Mouse (Mus musculus) lung, adult 2 months (tissue): ENCODE measurements around the gene Ebf1.

Source experiments
- CTCF ChIP-seq: fragments of 200-500 bp; IDR thresholded peaks from 2 replicates; pipeline ENCODE4 v1.5.1; 2011; ENCODE audit warnings: mild to moderate bottlenecking, low read length, control low read depth; ENCODE audit not compliant: insufficient read depth
- POLR2A ChIP-seq: fragments of 200-500 bp; IDR thresholded peaks from 2 replicates; pipeline ENCODE4 v1.6.1; 2011; ENCODE audit warnings: low read depth, mild to moderate bottlenecking, control low read depth, low read length, borderline replicate concordance; ENCODE audit errors: extremely low read depth

DNA sequence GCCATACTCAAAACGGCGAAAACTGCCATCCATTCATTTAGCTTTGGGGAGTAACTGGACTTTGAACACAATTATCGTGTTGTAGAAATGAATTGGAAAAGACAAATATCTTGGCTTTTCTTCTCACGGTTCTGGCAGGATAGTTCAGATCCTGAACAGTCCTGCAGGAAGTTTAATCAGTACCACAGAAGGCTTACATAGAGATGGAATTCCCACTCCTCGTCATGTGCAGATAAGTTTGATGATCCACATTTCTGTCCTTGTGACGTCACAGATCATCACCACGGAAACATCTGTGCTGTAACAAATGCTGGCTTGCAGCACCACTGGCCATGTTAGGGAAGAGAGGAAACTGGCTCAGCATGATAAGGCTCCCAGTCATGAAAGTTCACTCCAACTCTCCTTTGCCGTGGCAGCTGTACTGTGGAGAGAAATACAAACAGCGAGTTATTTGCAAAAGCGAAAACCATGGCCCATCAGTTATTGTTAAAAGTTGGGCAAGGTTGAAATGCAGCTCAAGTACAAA lies 280.1 kb downstream of the Ebf1 start:
- TF ChIP-seq CTCF (no peak), POLR2A (no peak)
